Mouse (Mus musculus): ENCODE data around the gene Sept1.

Sept1 gene

GRCm38 (mm10) chr7:127194633-127195029 lies 38.3 kb downstream of the Sept1 start:
- DNase-seq (ENCODE audit: low spot score in 2 of 2) = no peak

GRCm38 (mm10) chr7:127194011-127194632 lies 38.8 kb downstream of the Sept1 start:
- DNase-seq (ENCODE audit: low spot score in 2 of 2) = no peak

- DNase-seq (ENCODE audit: low spot score in 2 of 2) = no peak
Measured at GRCm38 (mm10) chr7:127192989-127193388, 39.9 kb downstream of the Sept1 start.

GRCm38 (mm10) chr7:127190672-127191071 lies 42.3 kb downstream of the Sept1 start:
- DNase-seq (ENCODE audit: low spot score in 2 of 2) = no peak

- peak in 1 of 2 experiments; percentile 32 for DNase-seq (ENCODE audit: low spot score in 2 of 2)
Measured at GRCm38 (mm10) chr7:127188305-127189276, 44.3 kb downstream of the Sept1 start.

- no peak for DNase-seq (ENCODE audit: low spot score in 2 of 2)
Measured at GRCm38 (mm10) chr7:127187351-127187750, 45.6 kb downstream of the Sept1 start.

- DNase-seq (ENCODE audit: low spot score in 2 of 2) = no peak
Measured at GRCm38 (mm10) chr7:127185601-127186000, 47.3 kb downstream of the Sept1 start.

GRCm38 (mm10) chr7:127184720-127185119 lies 48.2 kb downstream of the Sept1 start:
- no peak for DNase-seq (ENCODE audit: low spot score in 2 of 2)

- peak in 1 of 2 experiments; percentile 32 for DNase-seq (ENCODE audit: low spot score in 2 of 2)
Measured at GRCm38 (mm10) chr7:127183828-127184227, 49.1 kb downstream of the Sept1 start.

- DNase-seq (ENCODE audit: low spot score in 2 of 2) = no peak
Measured at GRCm38 (mm10) chr7:127183345-127183744, 49.6 kb downstream of the Sept1 start.

- peak in 1 of 2 experiments; percentile 39 for DNase-seq (ENCODE audit: low spot score in 2 of 2)
Measured at GRCm38 (mm10) chr7:127181724-127182123, 51.2 kb downstream of the Sept1 start.

- DNase-seq (ENCODE audit: low spot score in 2 of 2) = peak; percentile 59 to 61
Measured at GRCm38 (mm10) chr7:127180783-127181182, 52.1 kb downstream of the Sept1 start.

GRCm38 (mm10) chr7:127176937-127177336 lies 56.0 kb downstream of the Sept1 start:
- DNase-seq (ENCODE audit: low spot score in 2 of 2) = no peak

GRCm38 (mm10) chr7:127166501-127166900 lies 66.4 kb downstream of the Sept1 start:
- no peak for DNase-seq (ENCODE audit: low spot score in 2 of 2)

- DNase-seq (ENCODE audit: low spot score in 2 of 2) = peak; percentile 32 to 35
Measured at GRCm38 (mm10) chr7:127165607-127166493, 67.1 kb downstream of the Sept1 start.

All from spleen, postnatal 36 days (tissue).